Mouse (Mus musculus): ENCODE results near the gene Saysd1. TPM values are rescaled to one million over a fixed set of nuclear protein-coding genes. Genes with fewer than 3 reads are reported as not detected.

Gene Saysd1
- total RNA-seq, 2 experiments from 2014 or later: 1.9 to 2.9 TPM

DNA sequence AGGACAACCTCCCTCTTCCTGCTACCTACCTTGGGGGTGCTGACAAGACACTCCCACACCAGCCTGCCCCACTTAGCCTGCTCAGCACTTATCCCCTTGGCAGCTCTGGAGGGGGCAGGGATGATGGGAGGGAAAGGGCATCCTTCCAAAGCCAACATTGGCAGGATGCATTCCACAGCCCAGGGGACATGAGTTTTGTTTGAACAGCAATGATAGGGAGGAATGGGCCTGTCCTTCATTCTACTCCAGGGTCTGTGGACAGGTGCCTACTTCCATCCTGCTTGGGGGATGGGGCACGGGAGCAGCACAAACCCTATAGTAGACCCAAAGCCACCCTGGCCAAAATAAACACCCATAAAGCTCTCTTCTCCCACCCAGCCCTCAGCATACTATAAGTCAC lies 27.1 kb upstream of the Saysd1 start:
- ATAC-seq (replicated peaks; ENCODE audit: poor library complexity, severe bottlenecking): no peak

GRCm38 (mm10) chr14:20164438-20164837 lies 26.1 kb upstream of the Saysd1 start:
- no peak for ATAC-seq (replicated peaks; ENCODE audit: poor library complexity, severe bottlenecking)

GRCm38 (mm10) chr14:20162686-20163085 lies 24.4 kb upstream of the Saysd1 start:
- ATAC-seq (replicated peaks; ENCODE audit: poor library complexity, severe bottlenecking): no peak

- ATAC-seq (replicated peaks; ENCODE audit: poor library complexity, severe bottlenecking): no peak
Measured at GRCm38 (mm10) chr14:20158727-20159681, 20.7 kb upstream of the Saysd1 start.

GRCm38 (mm10) chr14:20157595-20157994 lies 19.3 kb upstream of the Saysd1 start:
- no peak for ATAC-seq (replicated peaks; ENCODE audit: poor library complexity, severe bottlenecking)

DNA sequence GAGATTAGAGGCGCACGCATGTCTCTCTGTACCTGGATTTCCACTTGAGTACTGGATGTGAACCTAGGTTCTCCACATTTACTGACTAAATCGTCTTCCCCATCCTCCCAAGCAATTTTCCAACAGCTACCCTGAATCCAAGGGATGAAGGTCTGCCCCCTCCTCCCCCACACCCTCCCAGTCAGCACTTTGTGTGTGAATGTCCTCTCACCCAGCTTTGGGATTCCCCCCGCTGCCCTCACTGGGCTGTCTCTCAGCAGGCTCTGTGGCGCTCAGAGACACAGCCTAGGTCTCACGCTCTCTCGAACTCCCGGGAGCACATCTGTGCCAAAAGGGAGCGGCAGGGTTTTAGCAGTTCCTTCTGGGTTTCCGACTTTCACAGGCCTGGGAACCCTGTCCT lies 17.4 kb upstream of the Saysd1 start:
- ATAC-seq (replicated peaks; ENCODE audit: poor library complexity, severe bottlenecking): no peak

DNA sequence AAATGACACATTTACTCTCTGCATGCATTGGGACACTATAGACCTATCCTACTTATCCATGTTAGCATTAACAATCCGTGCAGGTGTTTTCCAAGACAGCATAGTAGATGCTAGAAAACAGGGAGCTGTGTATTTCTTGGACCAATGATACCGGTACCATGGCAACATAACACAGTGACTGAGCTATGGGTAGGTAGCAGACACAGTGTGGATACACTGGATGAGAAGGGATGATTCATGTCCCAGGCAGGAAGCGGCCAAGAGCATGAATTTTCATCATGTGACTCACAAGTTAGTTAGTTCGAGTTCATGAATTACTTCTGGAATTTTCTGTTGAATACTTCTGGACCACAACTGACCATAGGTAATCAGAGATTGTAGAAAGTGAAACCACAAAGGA lies 16.6 kb upstream of the Saysd1 start:
- no peak for ATAC-seq (replicated peaks; ENCODE audit: poor library complexity, severe bottlenecking)

DNA sequence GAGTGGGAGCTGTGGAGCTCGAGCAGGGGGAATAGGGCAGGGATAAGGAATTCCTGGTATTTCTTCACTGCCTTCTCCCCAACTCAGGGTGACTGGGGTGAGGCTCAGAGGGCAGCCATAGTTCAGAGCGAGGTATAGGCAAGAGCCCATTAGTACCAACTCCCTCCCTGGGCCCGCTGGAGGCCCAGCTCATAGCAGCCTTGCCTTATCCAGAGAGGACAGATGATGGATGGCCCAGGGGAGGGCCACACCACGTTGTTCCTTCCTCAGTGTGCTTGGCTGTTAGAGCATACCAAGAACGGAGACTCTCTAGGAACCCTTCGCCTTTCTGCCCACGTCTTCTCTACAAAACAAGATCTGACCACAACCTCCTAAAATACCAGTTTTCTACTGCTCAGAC lies 15.9 kb upstream of the Saysd1 start:
- no peak for ATAC-seq (replicated peaks; ENCODE audit: poor library complexity, severe bottlenecking)

DNA sequence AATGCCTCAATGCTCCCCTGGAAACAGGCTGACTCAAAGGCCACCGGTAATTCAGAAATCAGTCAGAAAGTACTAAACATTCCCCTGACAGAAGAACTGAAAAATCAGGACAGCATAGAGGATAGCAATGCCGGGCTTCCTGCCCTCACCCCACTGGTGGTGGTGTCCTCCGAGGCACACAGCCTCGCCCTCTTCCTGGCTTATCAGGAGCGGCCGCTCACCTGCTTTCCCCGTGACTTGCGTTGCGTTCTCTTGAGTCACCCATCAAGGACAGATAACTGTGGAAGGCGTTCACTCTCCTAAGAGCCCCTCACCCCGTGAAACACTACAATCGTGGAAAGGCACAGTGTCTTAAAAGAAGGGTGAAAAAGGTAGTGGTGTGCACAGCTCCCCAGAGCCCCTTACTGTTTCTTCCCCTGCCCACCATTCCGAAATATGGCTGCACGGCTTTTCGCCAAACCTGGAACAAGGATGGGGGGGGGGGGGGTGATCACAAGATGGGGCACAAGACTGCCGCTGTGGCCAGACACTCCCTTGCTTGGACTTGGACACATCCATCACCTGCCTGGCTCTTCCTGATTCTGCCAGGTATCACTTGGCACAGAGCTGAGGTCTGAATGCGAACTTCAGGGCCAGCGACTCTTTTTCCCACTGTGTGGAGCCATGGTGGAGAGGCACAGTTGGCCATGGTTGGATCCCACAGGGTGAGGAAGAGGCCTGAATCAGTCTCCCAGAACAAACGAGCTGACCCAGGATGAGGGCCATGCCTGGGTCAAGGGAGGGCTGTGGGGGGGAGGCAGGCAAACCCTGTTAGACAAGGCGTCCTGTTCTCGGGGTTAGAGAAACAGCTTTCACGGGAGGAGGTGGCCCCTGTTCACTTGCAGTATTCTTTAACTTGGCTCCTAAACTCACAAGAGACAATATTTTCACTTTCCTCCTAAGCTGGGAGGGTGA lies 11.1 kb upstream of the Saysd1 start:
- ATAC-seq (replicated peaks; ENCODE audit: poor library complexity, severe bottlenecking): no peak

DNA sequence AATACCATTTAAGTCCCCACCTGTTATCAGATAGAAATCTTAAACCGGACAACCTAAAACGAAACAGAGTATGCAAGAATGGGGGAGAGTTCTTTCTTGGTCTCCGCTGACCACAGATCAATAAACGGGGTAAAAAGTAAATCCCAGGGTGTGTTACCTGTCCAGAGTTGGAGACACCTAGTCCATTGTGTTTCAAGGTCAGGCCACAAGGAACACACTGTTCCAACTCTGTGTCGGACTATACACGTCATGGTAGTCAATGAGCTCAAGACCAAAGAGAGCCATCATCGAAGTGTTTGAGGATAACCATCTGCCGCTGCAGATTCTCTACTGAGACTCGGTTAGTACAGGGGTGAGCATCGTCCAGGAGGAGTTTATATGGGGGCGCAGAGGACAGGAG lies 10.2 kb upstream of the Saysd1 start:
- no peak for ATAC-seq (replicated peaks; ENCODE audit: poor library complexity, severe bottlenecking)

DNA sequence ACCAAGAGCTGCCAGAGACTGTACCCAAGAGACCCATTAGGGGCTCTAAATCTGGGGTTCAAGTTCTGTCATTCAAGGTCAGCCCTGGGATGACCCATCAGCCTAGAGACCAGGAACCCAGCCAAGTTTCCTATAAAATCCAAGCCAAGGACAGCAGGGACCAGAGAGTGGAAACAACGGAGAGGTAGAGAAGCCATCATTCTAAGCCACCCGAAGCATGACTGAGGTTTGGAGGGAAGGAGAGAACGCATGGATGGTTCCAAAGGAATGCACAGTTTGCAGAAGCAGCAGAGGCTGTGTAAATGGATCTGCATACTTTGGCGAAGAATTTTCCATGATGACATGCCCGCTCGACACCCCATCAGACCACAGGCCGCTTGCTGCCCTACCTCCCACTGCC lies 9.5 kb upstream of the Saysd1 start:
- ATAC-seq (replicated peaks; ENCODE audit: poor library complexity, severe bottlenecking): no peak

- ATAC-seq (replicated peaks; ENCODE audit: poor library complexity, severe bottlenecking): no peak
Measured at GRCm38 (mm10) chr14:20144093-20144492, 5.8 kb upstream of the Saysd1 start.

DNA sequence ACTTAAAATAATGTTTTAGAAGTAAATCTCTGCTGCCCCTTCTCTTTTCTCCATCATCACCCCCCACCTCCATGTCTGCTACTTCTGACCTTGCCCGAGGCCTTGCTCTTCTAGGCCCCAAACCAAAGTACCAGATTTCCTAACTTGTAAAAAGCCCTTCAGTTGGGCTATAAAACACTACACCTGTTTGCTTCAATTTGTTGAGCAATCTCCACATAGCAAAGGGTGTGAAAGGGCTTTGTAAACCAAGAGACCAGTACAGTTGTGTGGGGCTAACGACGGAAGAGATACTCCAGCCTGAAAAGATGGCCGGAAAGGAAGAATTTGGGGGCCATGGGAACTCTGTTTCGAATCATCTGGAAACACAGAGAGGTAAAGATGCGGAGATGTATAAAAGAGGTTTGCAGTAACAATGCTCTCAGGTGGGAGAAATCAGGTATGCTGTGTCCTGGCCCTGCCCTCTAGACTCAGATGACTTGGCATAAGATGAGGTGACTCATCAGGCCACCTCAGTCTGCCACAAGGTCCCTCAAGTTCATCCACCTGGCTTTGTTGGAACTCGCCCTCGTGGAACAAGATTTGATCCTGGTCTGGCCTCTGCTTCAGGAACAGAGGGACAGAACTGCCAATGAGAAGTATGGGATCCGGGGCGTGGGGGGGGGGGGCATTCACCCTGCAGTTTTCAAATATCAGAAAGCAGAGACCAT lies 3.2 kb downstream of the Saysd1 start:
- no peak for ATAC-seq (replicated peaks; ENCODE audit: poor library complexity, severe bottlenecking)

DNA sequence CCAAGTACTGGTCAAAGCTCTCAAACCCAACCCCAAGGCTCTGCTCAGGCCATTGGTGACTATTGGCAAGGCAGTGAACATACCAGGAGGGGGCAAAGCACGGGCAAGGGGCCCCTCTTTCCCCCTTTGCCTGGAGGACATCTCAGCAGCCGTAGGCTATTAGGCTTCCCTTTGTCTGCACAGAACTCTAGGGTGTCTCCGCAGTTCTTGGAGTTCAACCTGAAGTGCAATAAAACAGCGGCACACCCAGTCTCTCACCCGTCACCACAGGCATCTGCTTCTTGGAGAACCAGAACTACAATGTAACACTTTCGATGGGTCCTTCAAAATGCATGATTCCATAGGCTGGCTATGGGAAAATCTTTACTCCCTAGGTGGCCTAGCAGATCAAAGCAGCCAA lies 10.2 kb downstream of the Saysd1 start:
- no peak for ATAC-seq (replicated peaks; ENCODE audit: poor library complexity, severe bottlenecking)

DNA sequence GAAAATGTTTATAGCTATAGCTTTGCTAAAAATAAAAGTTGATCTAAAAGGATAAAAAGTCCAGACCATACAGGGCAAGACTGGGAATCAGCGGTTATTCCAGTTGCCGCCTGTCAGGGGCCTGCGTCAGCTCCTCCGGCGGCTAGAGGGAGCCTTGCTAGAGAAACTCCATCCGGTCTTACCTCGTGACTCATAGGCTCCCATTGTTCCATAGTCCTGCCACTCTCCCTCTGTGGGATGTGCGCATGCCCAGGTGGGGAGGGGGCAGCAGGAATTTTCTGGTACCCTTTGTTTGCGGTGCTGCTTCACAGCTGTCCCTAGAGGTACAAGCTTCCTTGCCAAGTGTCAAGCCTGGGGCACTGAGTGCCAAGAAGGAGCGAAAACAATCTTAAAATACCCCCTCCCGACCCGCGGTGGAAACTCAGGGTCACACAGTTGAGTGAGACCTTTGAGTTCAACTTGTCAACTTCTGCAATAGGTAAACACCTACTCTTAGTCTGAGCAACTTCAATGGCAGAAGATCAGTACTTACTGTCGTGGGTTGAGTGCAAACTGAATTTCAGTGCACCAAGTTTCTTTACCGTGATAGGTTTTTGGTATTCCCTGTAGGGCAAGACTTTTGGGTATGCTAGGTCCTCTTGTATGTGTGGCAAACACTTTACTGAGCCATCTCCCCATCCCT lies 10.8 kb downstream of the Saysd1 start:
- ATAC-seq (replicated peaks; ENCODE audit: poor library complexity, severe bottlenecking): no peak

- peak; percentile 84 for ATAC-seq (replicated peaks; ENCODE audit: poor library complexity, severe bottlenecking)
Measured at GRCm38 (mm10) chr14:20120868-20121267, 17.5 kb downstream of the Saysd1 start.

DNA sequence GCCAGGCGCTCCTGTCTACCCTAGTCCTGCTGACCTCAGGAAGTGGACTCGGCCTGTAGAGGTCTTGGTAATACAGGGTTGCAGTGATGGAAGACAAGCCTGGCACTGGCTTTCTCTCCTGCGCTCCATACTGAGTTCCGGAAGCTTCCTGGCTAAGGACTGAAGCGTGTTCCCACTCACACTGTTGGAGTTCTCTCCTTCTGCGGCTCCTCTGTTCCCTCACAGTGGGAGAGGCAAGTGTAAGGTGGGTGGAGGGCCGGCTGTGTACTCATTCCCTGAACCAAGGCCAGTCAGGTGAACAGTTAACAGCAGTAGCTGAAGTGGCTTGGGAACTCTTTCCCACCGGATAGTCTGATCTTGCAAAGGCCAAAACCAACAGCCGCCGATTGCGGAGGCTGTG lies 18.3 kb downstream of the Saysd1 start:
- ATAC-seq (replicated peaks; ENCODE audit: poor library complexity, severe bottlenecking): no peak

GRCm38 (mm10) chr14:20116149-20116605 lies 22.2 kb downstream of the Saysd1 start:
- ATAC-seq (replicated peaks; ENCODE audit: poor library complexity, severe bottlenecking): no peak

DNA sequence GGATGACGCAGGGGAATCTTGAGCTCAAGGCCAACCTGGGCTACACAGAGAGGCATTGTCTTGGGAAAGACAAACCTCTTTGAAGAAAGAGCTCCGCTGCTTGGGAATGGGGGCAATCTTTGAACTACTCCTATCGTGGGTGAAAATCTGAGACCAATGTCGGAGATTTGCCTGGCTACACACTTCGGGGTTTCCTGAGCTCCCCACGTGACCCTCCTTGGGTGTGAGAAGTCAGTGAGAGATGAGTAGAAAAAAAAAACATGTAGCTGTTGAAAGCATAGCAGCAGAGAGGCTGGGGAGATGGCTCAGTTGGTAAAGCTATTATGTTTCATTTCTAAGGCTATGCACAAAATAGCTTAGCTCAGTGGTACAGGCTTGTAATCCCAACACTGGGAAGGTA lies 23.4 kb downstream of the Saysd1 start:
- no peak for ATAC-seq (replicated peaks; ENCODE audit: poor library complexity, severe bottlenecking)

GRCm38 (mm10) chr14:20113964-20114363 lies 24.4 kb downstream of the Saysd1 start:
- ATAC-seq (replicated peaks; ENCODE audit: poor library complexity, severe bottlenecking): peak; percentile 85
